Mouse (Mus musculus) liver, embryonic 14.5 days (tissue): Measurements from ENCODE around the gene Pde4b. TPM values are rescaled to one million over a fixed set of nuclear protein-coding genes. Genes with fewer than 3 reads are reported as not detected.
A peak's percentile ranks its signal among the peaks of the same experiment; 100 is the strongest.

Experiments
- ATAC-seq: fragments of 200-750 bp; cut with Nextera tagmentation; 2 replicates; pipeline ENCODE4 v1.8.0; 2017; ENCODE audit warnings: moderate number of reproducible peaks, mild to moderate bottlenecking, moderate library complexity; ENCODE audit not compliant: insufficient read depth
- DNase-seq, 3 experiments: peaks; one replicate each; pipeline ENCODE4 v3.0.0-alpha.2; 2012 to 2013; ENCODE audit warnings: low read depth in 3 of 3, low spot score in 3 of 3
- H3K27ac ChIP-seq: fragments of 300-500 bp; sonication (generic); 2 replicates; pipeline ENCODE4 v1.5.1; 2014; ENCODE audit warnings: moderate library complexity, mild to moderate bottlenecking, control low read depth, inconsistent platforms
- H3K27me3 ChIP-seq: fragments of 300-500 bp; sonication (generic); 2 replicates; pipeline ENCODE4 v1.6.1; 2014; ENCODE audit warnings: mild to moderate bottlenecking, low read length, moderate library complexity; ENCODE audit not compliant: control insufficient read depth, insufficient read depth
- H3K36me3 ChIP-seq: fragments of 300-500 bp; sonication (generic); replicated peaks from 2 replicates; pipeline ENCODE4 v1.6.1; 2014; ENCODE audit warnings: low read depth; ENCODE audit not compliant: control insufficient read depth, insufficient read depth
- H3K4me1 ChIP-seq, 2 experiments: fragments of 200-500 bp in 1 of 2; fragments of 300-500 bp in 1 of 2; sonication (generic) in 1 of 2; replicated peaks; 2 replicates each; pipeline ENCODE4 v1.6.1; 2012 to 2014; ENCODE audit warnings: antibody characterized with exemption in 1 of 2, inconsistent platforms in 1 of 2, low read length in 1 of 2; ENCODE audit not compliant: control insufficient read depth in 2 of 2, insufficient read depth in 2 of 2
- H3K4me2 ChIP-seq: fragments of 300-500 bp; sonication (generic); 2 replicates; pipeline ENCODE4 v1.6.1; 2014; ENCODE audit warnings: low read depth, mild to moderate bottlenecking, control low read depth, moderate library complexity
- H3K4me3 ChIP-seq, 2 experiments: fragments of 200-500 bp in 1 of 2; fragments of 300-500 bp in 1 of 2; sonication (generic) in 1 of 2; 2 replicates each; pipeline ENCODE4 v1.5.1; 2012 to 2014; ENCODE audit warnings: low read depth in 2 of 2, low read length in 2 of 2, mild to moderate bottlenecking in 2 of 2, control low read depth in 1 of 2, inconsistent platforms in 1 of 2, moderate library complexity in 1 of 2; ENCODE audit not compliant: insufficient read depth in 1 of 2
- H3K9ac ChIP-seq: fragments of 300-500 bp; sonication (generic); replicated peaks from 2 replicates; pipeline ENCODE4 v1.6.1; 2014; ENCODE audit warnings: mild to moderate bottlenecking, control low read depth, moderate library complexity
- H3K9me3 ChIP-seq: fragments of 300-500 bp; sonication (generic); 2 replicates; pipeline ENCODE4 v1.6.1; 2016; ENCODE audit warnings: low read length, mixed read lengths; ENCODE audit not compliant: control insufficient read depth
- CTCF ChIP-seq: IDR thresholded peaks from 2 replicates; pipeline ENCODE4 v1.5.1; 2016; ENCODE audit warnings: antibody characterized with exemption, low read depth, control low read depth
- EP300 ChIP-seq: IDR thresholded peaks from 2 replicates; pipeline ENCODE4 v1.6.1; 2016; ENCODE audit warnings: antibody characterized with exemption, low read depth
- WGBS: fragments of 180-500 bp; shearing (Covaris S2); extraction: QIAGEN DNeasy Blood & Tissue Kit; methylation state at CpG from one replicate; pipeline ENCODE4 v1.1.7; 2014; ENCODE audit not compliant: insufficient replicate concordance; 5-methylcytosine and 5-hydroxymethylcytosine counted together
- polyA plus RNA-seq, 2 experiments: library from polyadenylated mRNA; depleted of rRNA in 1 of 2; stranded (reverse) in 1 of 2; unstranded in 1 of 2; fragments of >200 nt; fragmentation: Nextera tagmentation in 1 of 2; extraction: Ambion mirVana in 1 of 2; gene quantifications; 2 replicates each; pipeline versions ENCODE4 v1.2.1 to v1.2.3; 2012 to 2014

Gene Pde4b
- polyA plus RNA-seq, 2 experiments: 1.5 to 2.3 TPM

- TF ChIP-seq CTCF (no peak), EP300 (no peak)
- DNase-seq (no peak), ATAC-seq (no peak)
- WGBS: 71% methylated on average over 3 of the region's 3 CpGs
- Histone ChIP-seq H3K9ac (no peak overlapping the region), H3K27ac (no peak overlapping the region), H3K4me1 (peaks cover 0 to 5% of the 10 kb centered on the region in 2 experiments; a peak in 2 of 4 replicates), H3K27me3 (no peaks in the 10 kb centered on the region), H3K4me2 (no peak overlapping the region), H3K4me3 (no peak overlapping the region), H3K36me3 (no peaks in the 10 kb centered on the region), H3K9me3 (no peaks in the 10 kb centered on the region)
Observed at GRCm38 (mm10) chr4:102586787-102587186, 499.4 kb downstream of the Pde4b start.

- WGBS: 63% methylated on average over 12 of the region's 12 CpGs
- Histone ChIP-seq H3K36me3 (no peaks in the 10 kb centered on the region), H3K9me3 (no peaks in the 10 kb centered on the region), H3K4me3 (no peak overlapping the region), H3K4me2 (no peak overlapping the region; the same call in 1 of the 2 replicates), H3K4me1 (peaks cover 0 to 5% of the 10 kb centered on the region in 2 experiments; a peak in 2 of 4 replicates), H3K27me3 (no peaks in the 10 kb centered on the region), H3K9ac (no peak overlapping the region), H3K27ac (no peak overlapping the region)
- TF ChIP-seq EP300 (no peak), CTCF (no peak)
- no peak for DNase-seq
- 0 out of 2 replicates have a peak, but pooled peaks have one; percentile 21 for ATAC-seq
Observed at GRCm38 (mm10) chr4:102588668-102589455, 501.5 kb downstream of the Pde4b start.

DNA sequence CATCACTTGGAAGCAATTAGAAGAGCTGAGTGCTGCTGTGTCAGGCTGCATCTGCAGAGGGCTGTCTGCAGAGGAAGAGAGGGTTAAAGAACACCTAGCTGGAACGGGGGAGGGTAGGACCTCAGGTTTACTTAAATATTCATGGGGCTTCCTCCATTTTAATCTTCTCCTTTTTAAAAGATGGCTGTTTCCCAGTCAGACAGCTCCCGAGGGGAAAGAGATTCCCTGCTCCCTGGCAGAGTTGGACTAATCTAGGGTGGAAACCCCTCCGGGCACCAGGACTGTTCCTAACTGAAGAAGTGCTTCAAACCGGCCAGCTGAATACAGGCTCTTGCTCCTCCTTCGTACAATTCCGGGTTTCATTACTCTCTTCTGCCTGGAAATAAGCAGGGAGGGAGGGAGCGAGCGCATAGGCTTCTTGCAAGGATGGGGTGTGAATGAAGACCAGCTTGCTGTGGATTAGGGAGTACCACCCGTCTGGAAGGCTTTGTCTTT, 502.2 kb downstream of the Pde4b start:
- no peak overlapping the region for H3K4me3 ChIP-seq
- no peak overlapping the region for H3K9ac ChIP-seq
- WGBS: 60% methylated on average over 9 of the region's 9 CpGs
- TF ChIP-seq EP300 (no peak), CTCF (no peak)
- H3K4me1 ChIP-seq: peaks cover 0 to 5% of the 10 kb centered on the region in 2 experiments; a peak in 2 of 4 replicates
- DNase-seq (no peak), ATAC-seq (no peak)
- H3K27ac ChIP-seq: no peak overlapping the region
- no peaks in the 10 kb centered on the region for H3K9me3 ChIP-seq
- H3K36me3 ChIP-seq: no peaks in the 10 kb centered on the region
- H3K27me3 ChIP-seq: no peaks in the 10 kb centered on the region
- H3K4me2 ChIP-seq: peak overlapping the region; percentile 6; the same call in 1 of the 2 replicates

DNA sequence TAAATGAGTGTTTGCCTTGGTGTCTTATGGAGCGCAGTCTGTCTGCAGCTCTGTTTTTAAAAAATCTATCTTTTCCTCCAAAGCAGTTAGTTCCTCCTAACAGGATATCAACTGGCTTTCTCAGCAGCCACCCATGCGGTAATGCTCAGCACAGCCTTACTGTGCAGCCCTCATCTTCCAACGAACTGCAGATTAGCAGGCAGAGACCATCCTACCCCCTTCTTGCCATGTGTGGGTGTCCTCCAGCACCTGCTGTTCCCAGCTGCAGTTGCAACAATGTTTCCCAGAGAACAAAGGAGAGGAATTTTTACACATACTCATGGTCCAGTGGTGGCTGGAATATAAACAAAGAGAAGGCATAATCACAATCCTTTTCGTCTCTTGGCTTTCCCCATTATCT, 504.5 kb downstream of the Pde4b start:
- Histone ChIP-seq H3K9ac (no peak overlapping the region), H3K4me2 (no peak overlapping the region), H3K9me3 (no peaks in the 10 kb centered on the region), H3K27me3 (no peaks in the 10 kb centered on the region), H3K36me3 (no peaks in the 10 kb centered on the region), H3K4me1 (no peaks in the 10 kb centered on the region; a peak in 2 of 4 replicates), H3K4me3 (no peak overlapping the region), H3K27ac (no peak overlapping the region)
- no peak for DNase-seq
- TF ChIP-seq CTCF: no peak
- no peak for TF ChIP-seq EP300
- WGBS: 58% methylated on average over 4 of the region's 4 CpGs
- ATAC-seq: no peak

DNA sequence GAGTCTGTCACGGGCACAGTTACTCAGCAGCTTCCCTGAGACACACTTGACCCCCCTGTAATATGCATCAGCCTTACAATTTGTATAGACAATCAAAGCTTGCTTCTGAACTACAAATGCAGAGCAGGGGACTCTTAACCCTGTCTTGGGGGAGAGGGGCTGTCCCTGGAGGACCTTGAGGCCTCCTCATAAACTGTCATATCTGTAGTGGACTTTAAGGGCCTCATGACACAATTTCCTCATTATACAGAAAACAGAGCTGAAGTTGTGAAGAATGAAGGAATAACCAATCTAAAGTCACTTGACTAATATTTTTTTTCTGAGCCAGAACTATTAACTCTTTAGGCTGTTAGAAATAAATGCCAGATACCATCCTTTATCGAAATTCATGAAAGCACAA, 505.2 kb downstream of the Pde4b start:
- no peak for DNase-seq
- no peak for ATAC-seq
- Histone ChIP-seq H3K27ac (no peak overlapping the region), H3K4me1 (no peaks in the 10 kb centered on the region; a peak in 2 of 4 replicates), H3K9ac (no peak overlapping the region), H3K4me3 (no peak overlapping the region), H3K4me2 (no peak overlapping the region), H3K36me3 (no peaks in the 10 kb centered on the region), H3K27me3 (no peaks in the 10 kb centered on the region), H3K9me3 (no peaks in the 10 kb centered on the region)
- TF ChIP-seq EP300 (no peak), CTCF (no peak)
- WGBS: 82% methylated on average over 2 of the region's 2 CpGs
